Mouse (Mus musculus): Measurements from ENCODE around the gene Tll2.

The Tll2 gene

GRCm38 (mm10) chr19:41154681-41155080 lies 52.0 kb downstream of the Tll2 start:
- DNase-seq, result no peak

GRCm38 (mm10) chr19:41152462-41152861 lies 54.2 kb downstream of the Tll2 start:
- no peak for DNase-seq

- no peak for DNase-seq
Measured at GRCm38 (mm10) chr19:41152016-41152370, 54.6 kb downstream of the Tll2 start.

GRCm38 (mm10) chr19:41151321-41152015 lies 55.2 kb downstream of the Tll2 start:
- no peak for DNase-seq

GRCm38 (mm10) chr19:41140961-41141360 lies 65.7 kb downstream of the Tll2 start:
- no peak for DNase-seq

- no peak for DNase-seq
Measured at GRCm38 (mm10) chr19:41139629-41140028, 67.0 kb downstream of the Tll2 start.

GRCm38 (mm10) chr19:41123009-41123408 lies 83.6 kb downstream of the Tll2 start:
- DNase-seq, result no peak

- no peak for DNase-seq
Measured at GRCm38 (mm10) chr19:41119924-41120323, 86.7 kb downstream of the Tll2 start.

- no peak for DNase-seq
Measured at GRCm38 (mm10) chr19:41118346-41118745, 88.3 kb downstream of the Tll2 start.

GRCm38 (mm10) chr19:41117334-41117733 lies 89.3 kb downstream of the Tll2 start:
- DNase-seq, result no peak

GRCm38 (mm10) chr19:41114611-41115010 lies 92.0 kb downstream of the Tll2 start:
- no peak for DNase-seq

- DNase-seq, result no peak
Measured at GRCm38 (mm10) chr19:41113911-41114531, 92.6 kb downstream of the Tll2 start.

GRCm38 (mm10) chr19:41112609-41113008 lies 94.0 kb downstream of the Tll2 start:
- DNase-seq, result no peak

- no peak for DNase-seq
Measured at GRCm38 (mm10) chr19:41109991-41110390, 96.6 kb downstream of the Tll2 start.

- no peak for DNase-seq
Measured at GRCm38 (mm10) chr19:41109496-41109895, 97.1 kb downstream of the Tll2 start.

- no peak for DNase-seq
Measured at GRCm38 (mm10) chr19:41108666-41109065, 98.0 kb downstream of the Tll2 start.

- DNase-seq, result no peak
Measured at GRCm38 (mm10) chr19:41107530-41107929, 99.1 kb downstream of the Tll2 start.

GRCm38 (mm10) chr19:41104922-41105321 lies 101.7 kb downstream of the Tll2 start:
- DNase-seq, result no peak

GRCm38 (mm10) chr19:41101390-41101789 lies 105.2 kb downstream of the Tll2 start:
- no peak for DNase-seq

- DNase-seq, result no peak
Measured at GRCm38 (mm10) chr19:41100863-41101262, 105.8 kb downstream of the Tll2 start.

- DNase-seq, result no peak
Measured at GRCm38 (mm10) chr19:41097038-41097437, 109.6 kb downstream of the Tll2 start.

- DNase-seq, result no peak
Measured at GRCm38 (mm10) chr19:41091901-41092300, 114.7 kb downstream of the Tll2 start.

GRCm38 (mm10) chr19:41089833-41090232 lies 116.8 kb downstream of the Tll2 start:
- DNase-seq, result peak; percentile 67

GRCm38 (mm10) chr19:41088491-41088890 lies 118.1 kb downstream of the Tll2 start:
- DNase-seq, result peak; percentile 52

- DNase-seq, result no peak
Measured at GRCm38 (mm10) chr19:41087901-41088300, 118.7 kb downstream of the Tll2 start.
